Mouse (Mus musculus) ES-E14 (cell line): ENCODE results near the gene Castor2.

Experiments
- CHD2 ChIP-seq: IDR thresholded peaks from 2 replicates; pipeline ENCODE4 v1.6.1; 2014; ENCODE audit warnings: mild to moderate bottlenecking, low read depth, low read length, inconsistent platforms
- MAFK ChIP-seq: IDR thresholded peaks from 2 replicates; pipeline ENCODE4 v1.6.1; 2014; ENCODE audit warnings: mild to moderate bottlenecking, low read depth, low read length, inconsistent platforms; ENCODE audit not compliant: insufficient read depth
- ZC3H11A ChIP-seq: IDR thresholded peaks from 2 replicates; pipeline ENCODE4 v1.6.1; 2012; ENCODE audit warnings: low read depth, mild to moderate bottlenecking, inconsistent platforms, low read length, borderline replicate concordance
- ZNF384 ChIP-seq: IDR thresholded peaks from 2 replicates; pipeline ENCODE4 v1.6.1; 2012; ENCODE audit warnings: low read depth, low read length, inconsistent platforms

DNA sequence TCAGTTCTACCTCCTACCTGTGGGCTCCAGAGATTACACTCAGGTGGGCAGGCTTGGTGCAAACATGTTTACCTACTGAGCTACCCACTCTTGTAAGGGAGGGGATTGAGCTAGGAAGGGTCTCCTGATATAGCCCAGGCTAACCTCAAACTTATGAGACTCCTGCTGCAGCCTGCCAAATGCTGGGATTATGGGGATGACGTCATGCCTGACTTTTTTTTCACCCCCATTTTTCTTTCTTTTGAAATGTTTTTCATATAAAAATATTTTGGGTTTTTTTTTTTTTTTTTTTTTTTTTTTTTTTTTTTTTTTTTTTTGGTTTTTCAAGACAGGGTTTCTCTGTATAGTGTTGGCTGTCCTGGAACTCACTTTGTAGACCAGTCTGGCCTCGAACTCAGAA is 26.7 kb downstream of the Castor2 start:
- TF ChIP-seq MAFK (no peak), CHD2 (no peak), ZNF384 (0 out of 2 replicates have a peak, but pooled peaks have one; percentile 59), ZC3H11A (no peak)
